Mouse (Mus musculus) bone marrow macrophage, adult 2 months (primary cell): ENCODE measurements around the gene E030018B13Rik.

Experiments
- CTCF ChIP-seq: IDR thresholded peaks from 2 replicates; pipeline ENCODE4 v1.5.1; 2012; ENCODE audit warnings: low read depth, mild to moderate bottlenecking, low read length, moderate library complexity
- POLR2A ChIP-seq: IDR thresholded peaks from 2 replicates; pipeline ENCODE4 v1.6.1; 2012; ENCODE audit warnings: mild to moderate bottlenecking, low read depth, low read length, borderline replicate concordance

GRCm38 (mm10) chr7:63900411-63900810 lies 16.2 kb upstream of the E030018B13Rik start:
- TF ChIP-seq CTCF = no peak
- no peak for TF ChIP-seq POLR2A
